Mouse (Mus musculus): ENCODE measurements at regions not wholly inside any gene's neighbourhood (a gene's known extent, or its start where the extent isn't known, plus 50 kb on each side); places are given as distances from the start of the nearest gene placed in this dataset.

DNA sequence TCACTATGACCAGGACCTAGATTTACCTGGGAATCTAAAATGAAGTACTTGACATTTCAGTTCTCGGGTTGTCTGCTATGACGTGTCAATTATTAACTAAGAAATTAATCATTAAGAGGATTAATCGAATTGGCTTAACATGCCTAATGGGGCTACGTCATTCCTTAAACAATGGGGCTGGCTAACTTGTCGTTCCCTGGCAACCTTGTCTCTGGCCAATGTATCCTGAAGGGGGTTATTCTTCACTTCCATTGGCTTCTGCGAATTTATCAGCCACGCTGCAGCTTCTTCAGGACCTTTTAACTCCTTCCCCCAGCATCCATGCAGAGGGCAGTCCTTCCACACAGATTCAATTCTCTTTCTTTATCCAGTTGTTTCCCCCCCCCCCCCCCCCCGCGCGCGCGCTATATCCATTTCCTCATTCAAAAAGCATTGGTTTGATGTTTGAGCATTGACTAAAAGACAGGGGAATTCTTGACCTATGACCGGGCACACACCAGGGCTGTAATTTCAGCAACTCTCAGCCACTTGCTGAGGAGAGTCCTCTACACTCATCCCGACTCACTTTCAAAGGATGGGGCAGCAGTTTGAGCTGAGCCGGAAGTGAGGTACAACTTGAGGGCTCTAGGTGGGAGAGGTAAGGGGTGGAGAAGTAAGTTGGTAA, 124.3 kb downstream of the Gm10131 start:
- TF ChIP-seq EP300 (IDR thresholded peaks at IDR 0.05), result no peak
- no peak for TF ChIP-seq CTCF (IDR thresholded peaks at IDR 0.05)
